Mouse (Mus musculus) adipocyte (in vitro differentiated cells): Measurements from ENCODE around the gene Tor4a.

Experiments
- DNase-seq: peaks from one replicate; pipeline ENCODE4 v3.0.0-alpha.2; 2016; ENCODE audit warnings: low spot score

Tor4a gene

GRCm38 (mm10) chr2:25196172-25196954 lies at the start of gene Tor4a:
Tor4a (minus strand) TSS chr2:25196886.
- peak; percentile 47 for DNase-seq

GRCm38 (mm10) chr2:25244144-25244543 lies 47.5 kb upstream of the Tor4a start:
- no peak for DNase-seq

- DNase-seq = no peak
Observed at GRCm38 (mm10) chr2:25243342-25243741, 46.7 kb upstream of the Tor4a start.

GRCm38 (mm10) chr2:25242101-25242506 lies 45.4 kb upstream of the Tor4a start, which contains the start of the genes Rnf208 and Cysrt1:
Rnf208 (plus strand) TSS chr2:25242255.
Cysrt1 (minus strand) TSS chr2:25242452.
- no peak for DNase-seq

- DNase-seq = no peak
Observed at GRCm38 (mm10) chr2:25241438-25241775, 44.7 kb upstream of the Tor4a start.

- DNase-seq = no peak
Observed at GRCm38 (mm10) chr2:25240723-25241437, 44.2 kb upstream of the Tor4a start.

GRCm38 (mm10) chr2:25240310-25240709 lies 43.6 kb upstream of the Tor4a start:
- no peak for DNase-seq

- DNase-seq = no peak
Observed at GRCm38 (mm10) chr2:25239766-25240165, 43.1 kb upstream of the Tor4a start.

GRCm38 (mm10) chr2:25238106-25238505 lies 41.4 kb upstream of the Tor4a start:
- DNase-seq = no peak

- no peak for DNase-seq
Observed at GRCm38 (mm10) chr2:25237522-25237921, 40.8 kb upstream of the Tor4a start.

GRCm38 (mm10) chr2:25236614-25237013 lies 39.9 kb upstream of the Tor4a start, which contains the start of gene Rnf224:
Rnf224 (minus strand) TSS chr2:25236787.
- DNase-seq = no peak

- DNase-seq = no peak
Observed at GRCm38 (mm10) chr2:25234551-25235220, 38.0 kb upstream of the Tor4a start.

- no peak for DNase-seq
Observed at GRCm38 (mm10) chr2:25234050-25234449, 37.4 kb upstream of the Tor4a start, which contains the start of gene Slc34a3. Slc34a3 (minus strand) TSS chr2:25234364.

GRCm38 (mm10) chr2:25233421-25233820 lies 36.7 kb upstream of the Tor4a start:
- no peak for DNase-seq

- no peak for DNase-seq
Observed at GRCm38 (mm10) chr2:25231038-25231437, 34.4 kb upstream of the Tor4a start.

- DNase-seq = no peak
Observed at GRCm38 (mm10) chr2:25230581-25230980, 33.9 kb upstream of the Tor4a start.

- no peak for DNase-seq
Observed at GRCm38 (mm10) chr2:25229582-25229981, 32.9 kb upstream of the Tor4a start.

GRCm38 (mm10) chr2:25228995-25229530 lies 32.4 kb upstream of the Tor4a start:
- no peak for DNase-seq

- DNase-seq = peak; percentile 92
Observed at GRCm38 (mm10) chr2:25228431-25228889, 31.8 kb upstream of the Tor4a start.

- no peak for DNase-seq
Observed at GRCm38 (mm10) chr2:25227406-25227805, 30.7 kb upstream of the Tor4a start.

GRCm38 (mm10) chr2:25226864-25227263 lies 30.2 kb upstream of the Tor4a start:
- DNase-seq = peak; percentile 62

- DNase-seq = no peak
Observed at GRCm38 (mm10) chr2:25225811-25226379, 29.2 kb upstream of the Tor4a start.
